Mouse (Mus musculus): ENCODE measurements at regions not wholly inside any gene's neighbourhood (a gene's known extent, or its start where the extent isn't known, plus 50 kb on each side); places are given as distances from the start of the nearest gene placed in this dataset.

- no peak for DNase-seq
Measured at GRCm38 (mm10) chr11:114611690-114612089, 56.6 kb upstream of the Rpl38 start.

GRCm38 (mm10) chr11:114608009-114608408 is 60.3 kb upstream of the Rpl38 start:
- no peak for DNase-seq

GRCm38 (mm10) chr11:114603108-114603507 is 65.2 kb upstream of the Rpl38 start:
- no peak for DNase-seq

- no peak for DNase-seq
Measured at GRCm38 (mm10) chr11:114597225-114597624, 71.1 kb upstream of the Rpl38 start.

GRCm38 (mm10) chr11:114592961-114593360 is 75.4 kb upstream of the Rpl38 start:
- DNase-seq, result no peak

- DNase-seq, result no peak
Measured at GRCm38 (mm10) chr11:114588554-114588953, 79.8 kb upstream of the Rpl38 start.

- DNase-seq, result no peak
Measured at GRCm38 (mm10) chr11:114587986-114588385, 80.3 kb upstream of the Rpl38 start.

- no peak for DNase-seq
Measured at GRCm38 (mm10) chr11:114586400-114586799, 81.9 kb upstream of the Rpl38 start.

- no peak for DNase-seq
Measured at GRCm38 (mm10) chr11:114584804-114585203, 83.5 kb upstream of the Rpl38 start.

- no peak for DNase-seq
Measured at GRCm38 (mm10) chr11:114584146-114584545, 84.2 kb upstream of the Rpl38 start.

GRCm38 (mm10) chr11:114579986-114580385 is 88.3 kb upstream of the Rpl38 start:
- DNase-seq, result no peak

GRCm38 (mm10) chr11:114578551-114578950 is 89.8 kb upstream of the Rpl38 start:
- DNase-seq, result no peak

- no peak for DNase-seq
Measured at GRCm38 (mm10) chr11:114576803-114577202, 91.5 kb upstream of the Rpl38 start.

- no peak for DNase-seq
Measured at GRCm38 (mm10) chr11:114571144-114571869, 97.0 kb upstream of the Rpl38 start.

GRCm38 (mm10) chr11:114570076-114570475 is 98.2 kb upstream of the Rpl38 start:
- DNase-seq, result no peak

- no peak for DNase-seq
Measured at GRCm38 (mm10) chr11:114567814-114568800, 100.2 kb upstream of the Rpl38 start.

- DNase-seq, result no peak
Measured at GRCm38 (mm10) chr11:114567045-114567780, 101.1 kb upstream of the Rpl38 start.

GRCm38 (mm10) chr11:114564949-114565348 is 103.4 kb upstream of the Rpl38 start:
- no peak for DNase-seq

- no peak for DNase-seq
Measured at GRCm38 (mm10) chr11:114563172-114563571, 105.2 kb upstream of the Rpl38 start.

GRCm38 (mm10) chr11:114554576-114554975 is 113.7 kb upstream of the Rpl38 start:
- DNase-seq, result no peak

- DNase-seq, result no peak
Measured at GRCm38 (mm10) chr11:114553992-114554391, 114.3 kb upstream of the Rpl38 start.

- DNase-seq, result no peak
Measured at GRCm38 (mm10) chr11:114552176-114552575, 116.1 kb upstream of the Rpl38 start.
